Mouse (Mus musculus): ENCODE measurements around the gene Atp6v1d. TPM values are rescaled to one million over a fixed set of nuclear protein-coding genes. Genes with fewer than 3 reads are reported as not detected.

Gene Atp6v1d
- polyA plus RNA-seq, 1 experiment from 2014 or later = 67.2 TPM

GRCm38 (mm10) chr12:78865434-78865833 is 4.0 kb upstream of the Atp6v1d start:
- WGBS = 95% methylated on average over 1 of the region's 1 CpGs
- no peak overlapping the region for H3K27ac ChIP-seq
- H3K9me3 ChIP-seq (replicated peaks) = no peaks in the 10 kb centered on the region
- H3K4me1 ChIP-seq = peaks cover 12% of the 10 kb centered on the region
- DNase-seq (ENCODE audit: low spot score) = no peak
- peaks cover 58% of the 10 kb centered on the region for H3K36me3 ChIP-seq
- H3K27me3 ChIP-seq (ENCODE audit: low read depth, poor library complexity, severe bottlenecking) = no peaks in the 10 kb centered on the region
- H3K4me3 ChIP-seq = no peak overlapping the region

- H3K9me3 ChIP-seq (replicated peaks) = no peaks in the 10 kb centered on the region
- under 1% methylated on average over 22 of the region's 22 CpGs for WGBS
- peak overlapping the region; percentile 96 for H3K27ac ChIP-seq
- H3K27me3 ChIP-seq (ENCODE audit: low read depth, poor library complexity, severe bottlenecking) = no peaks in the 10 kb centered on the region
- peaks cover 33% of the 10 kb centered on the region for H3K36me3 ChIP-seq
- H3K4me1 ChIP-seq = peaks cover 21% of the 10 kb centered on the region
- DNase-seq (ENCODE audit: low spot score) = no peak
- peak overlapping the region; percentile 84 for H3K4me3 ChIP-seq
Observed at GRCm38 (mm10) chr12:78862254-78862730, 854 bp upstream of the Atp6v1d start.

GRCm38 (mm10) chr12:78860921-78861495 is 430 bp downstream of the Atp6v1d start:
- H3K27me3 ChIP-seq (ENCODE audit: low read depth, poor library complexity, severe bottlenecking) = no peaks in the 10 kb centered on the region
- no peak for DNase-seq (ENCODE audit: low spot score)
- peak overlapping the region; percentile 84 for H3K4me3 ChIP-seq
- peak overlapping the region; percentile 96 for H3K27ac ChIP-seq
- WGBS = 1% methylated on average over 30 of the region's 30 CpGs
- H3K36me3 ChIP-seq = peaks cover 34% of the 10 kb centered on the region
- H3K9me3 ChIP-seq (replicated peaks) = no peaks in the 10 kb centered on the region
- H3K4me1 ChIP-seq = peaks cover 21% of the 10 kb centered on the region

GRCm38 (mm10) chr12:78848246-78848645 is 13.2 kb downstream of the Atp6v1d start:
- Histone ChIP-seq H3K36me3 (peaks cover 71% of the 10 kb centered on the region), H3K27me3 (ENCODE audit: low read depth, poor library complexity, severe bottlenecking) (no peaks in the 10 kb centered on the region), H3K9me3 (replicated peaks) (no peaks in the 10 kb centered on the region), H3K4me1 (no peaks in the 10 kb centered on the region), H3K27ac (no peak overlapping the region), H3K4me3 (no peak overlapping the region)
- DNase-seq (ENCODE audit: low spot score) = no peak
- 91% methylated on average over 4 of the region's 4 CpGs for WGBS

DNA sequence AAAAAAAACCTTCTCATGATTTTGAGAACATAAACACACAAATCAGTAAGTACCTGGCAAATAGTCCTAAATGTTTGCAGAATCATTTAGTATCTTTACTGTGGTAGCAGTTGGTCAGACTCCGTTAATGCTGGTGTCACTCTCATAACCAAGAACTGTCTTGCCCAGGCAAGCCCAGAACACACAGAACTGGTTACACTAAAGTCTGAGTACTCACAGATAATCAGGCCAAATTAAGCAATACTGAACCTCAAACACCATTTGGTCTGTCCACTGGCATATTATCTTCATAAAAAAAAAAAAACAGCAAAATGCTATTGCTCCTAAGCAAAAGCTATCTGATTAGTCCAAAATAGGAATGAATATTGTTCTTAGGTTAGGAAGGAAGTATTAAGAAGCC is 19.0 kb downstream of the Atp6v1d start:
- H3K27ac ChIP-seq = no peak overlapping the region
- WGBS = 84% methylated on average over 1 of the region's 1 CpGs
- no peaks in the 10 kb centered on the region for H3K9me3 ChIP-seq (replicated peaks)
- no peak for DNase-seq (ENCODE audit: low spot score)
- H3K4me3 ChIP-seq = no peak overlapping the region
- no peaks in the 10 kb centered on the region for H3K27me3 ChIP-seq (ENCODE audit: low read depth, poor library complexity, severe bottlenecking)
- no peaks in the 10 kb centered on the region for H3K4me1 ChIP-seq
- peaks cover 84% of the 10 kb centered on the region for H3K36me3 ChIP-seq

- 92% methylated on average over 4 of the region's 4 CpGs for WGBS
- DNase-seq (ENCODE audit: low spot score) = no peak
- no peaks in the 10 kb centered on the region for H3K4me1 ChIP-seq
- H3K27me3 ChIP-seq (ENCODE audit: low read depth, poor library complexity, severe bottlenecking) = no peaks in the 10 kb centered on the region
- H3K36me3 ChIP-seq = peaks cover 87% of the 10 kb centered on the region
- H3K27ac ChIP-seq = no peak overlapping the region
- no peak overlapping the region for H3K4me3 ChIP-seq
- H3K9me3 ChIP-seq (replicated peaks) = no peaks in the 10 kb centered on the region
Observed at GRCm38 (mm10) chr12:78839906-78840305, 21.5 kb downstream of the Atp6v1d start.

GRCm38 (mm10) chr12:78834496-78834895 is 26.9 kb downstream of the Atp6v1d start:
- no peak for DNase-seq (ENCODE audit: low spot score)
- 93% methylated on average over 2 of the region's 2 CpGs for WGBS
- Histone ChIP-seq H3K4me3 (no peak overlapping the region), H3K4me1 (no peaks in the 10 kb centered on the region), H3K27ac (no peak overlapping the region), H3K36me3 (peaks cover 73% of the 10 kb centered on the region), H3K9me3 (replicated peaks) (no peaks in the 10 kb centered on the region), H3K27me3 (ENCODE audit: low read depth, poor library complexity, severe bottlenecking) (no peaks in the 10 kb centered on the region)

DNA sequence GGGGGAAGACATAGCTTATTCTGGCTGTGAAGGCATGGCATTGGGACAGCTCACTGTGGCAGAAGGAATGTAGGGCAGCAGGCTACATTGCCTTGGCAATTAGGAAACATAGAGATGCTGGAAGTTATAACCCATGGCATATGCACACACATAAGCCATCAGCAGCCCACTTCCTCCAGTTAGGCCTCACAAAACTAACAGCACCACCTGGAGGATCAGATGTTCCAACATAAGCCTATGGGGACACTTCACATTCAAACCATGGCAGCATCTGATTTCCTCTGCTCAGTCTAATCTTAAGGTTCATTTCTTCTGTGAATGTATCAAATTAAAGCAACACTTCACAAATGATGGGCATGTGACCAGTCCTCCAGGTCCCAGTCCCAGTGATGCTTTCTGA is 47.0 kb downstream of the Atp6v1d start:
- Histone ChIP-seq H3K27me3 (ENCODE audit: low read depth, poor library complexity, severe bottlenecking) (no peaks in the 10 kb centered on the region), H3K36me3 (peaks cover 10% of the 10 kb centered on the region; the same call in 1 of the 2 replicates), H3K4me3 (no peak overlapping the region), H3K4me1 (no peaks in the 10 kb centered on the region), H3K27ac (no peak overlapping the region), H3K9me3 (replicated peaks) (no peaks in the 10 kb centered on the region)
- DNase-seq (ENCODE audit: low spot score) = no peak

GRCm38 (mm10) chr12:78801836-78802235 is 59.6 kb downstream of the Atp6v1d start:
- DNase-seq (ENCODE audit: low spot score) = no peak
- Histone ChIP-seq H3K4me1 (no peaks in the 10 kb centered on the region), H3K36me3 (peaks cover 20% of the 10 kb centered on the region)

GRCm38 (mm10) chr12:78800036-78800435 is 61.4 kb downstream of the Atp6v1d start:
- no peak overlapping the region for H3K4me3 ChIP-seq
- H3K9me3 ChIP-seq (replicated peaks) = no peaks in the 10 kb centered on the region
- H3K4me1 ChIP-seq = no peaks in the 10 kb centered on the region
- 89% methylated on average over 3 of the region's 3 CpGs for WGBS
- no peak overlapping the region for H3K27ac ChIP-seq
- no peaks in the 10 kb centered on the region for H3K27me3 ChIP-seq (ENCODE audit: low read depth, poor library complexity, severe bottlenecking)
- no peak for DNase-seq (ENCODE audit: low spot score)
- peaks cover 20% of the 10 kb centered on the region for H3K36me3 ChIP-seq

More at GRCm38 (mm10) chr12:78801836-78802235, 59.6 kb downstream of the Atp6v1d start:
- no peak overlapping the region for H3K27ac ChIP-seq
- H3K27me3 ChIP-seq (ENCODE audit: low read depth, poor library complexity, severe bottlenecking) = no peaks in the 10 kb centered on the region
- no peak overlapping the region for H3K4me3 ChIP-seq
- no peaks in the 10 kb centered on the region for H3K9me3 ChIP-seq (replicated peaks)

DNA sequence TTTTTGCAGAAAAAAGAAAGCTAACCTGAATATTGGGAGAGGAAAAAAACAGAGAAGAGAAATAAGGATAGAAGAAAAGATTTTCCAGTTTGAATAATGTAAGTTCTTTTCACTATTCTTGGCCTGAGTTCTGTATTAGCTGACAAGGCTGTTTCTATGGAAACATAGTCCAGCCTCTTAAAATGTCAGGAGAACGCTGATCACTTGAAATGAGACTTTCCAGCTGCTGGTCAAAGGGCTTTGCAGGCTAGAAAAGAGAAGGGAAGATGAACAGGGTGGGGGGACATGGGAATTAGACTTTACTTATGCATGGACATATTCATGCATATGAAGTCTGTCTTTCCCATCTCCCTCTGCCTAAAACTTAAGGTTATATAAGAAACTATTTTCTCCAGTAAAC is 67.2 kb downstream of the Atp6v1d start:
- DNase-seq (ENCODE audit: low spot score) = no peak
- no peaks in the 10 kb centered on the region for H3K9me3 ChIP-seq (replicated peaks)
- no peak overlapping the region for H3K27ac ChIP-seq
- 38% methylated on average over 1 of the region's 1 CpGs for WGBS
- H3K4me1 ChIP-seq = no peaks in the 10 kb centered on the region
- no peaks in the 10 kb centered on the region for H3K27me3 ChIP-seq (ENCODE audit: low read depth, poor library complexity, severe bottlenecking)
- H3K36me3 ChIP-seq = peaks cover 20% of the 10 kb centered on the region
- H3K4me3 ChIP-seq = no peak overlapping the region

- 86% methylated on average over 2 of the region's 2 CpGs for WGBS
- no peaks in the 10 kb centered on the region for H3K4me1 ChIP-seq
- no peaks in the 10 kb centered on the region for H3K9me3 ChIP-seq (replicated peaks)
Observed at GRCm38 (mm10) chr12:78790791-78791190, 70.6 kb downstream of the Atp6v1d start.

More at GRCm38 (mm10) chr12:78790791-78791190, 70.6 kb downstream of the Atp6v1d start:
- Histone ChIP-seq H3K36me3 (no peaks in the 10 kb centered on the region), H3K27ac (no peak overlapping the region), H3K4me3 (no peak overlapping the region), H3K27me3 (ENCODE audit: low read depth, poor library complexity, severe bottlenecking) (no peaks in the 10 kb centered on the region)
- no peak for DNase-seq (ENCODE audit: low spot score)
